Mouse (Mus musculus): Measurements from ENCODE around the gene Gm17949. TPM values are rescaled to one million over a fixed set of nuclear protein-coding genes. Genes with fewer than 3 reads are reported as not detected.

The Gm17949 gene
- total RNA-seq, 2 experiments from 2014 or later: 0.37 to 0.38 TPM

DNA sequence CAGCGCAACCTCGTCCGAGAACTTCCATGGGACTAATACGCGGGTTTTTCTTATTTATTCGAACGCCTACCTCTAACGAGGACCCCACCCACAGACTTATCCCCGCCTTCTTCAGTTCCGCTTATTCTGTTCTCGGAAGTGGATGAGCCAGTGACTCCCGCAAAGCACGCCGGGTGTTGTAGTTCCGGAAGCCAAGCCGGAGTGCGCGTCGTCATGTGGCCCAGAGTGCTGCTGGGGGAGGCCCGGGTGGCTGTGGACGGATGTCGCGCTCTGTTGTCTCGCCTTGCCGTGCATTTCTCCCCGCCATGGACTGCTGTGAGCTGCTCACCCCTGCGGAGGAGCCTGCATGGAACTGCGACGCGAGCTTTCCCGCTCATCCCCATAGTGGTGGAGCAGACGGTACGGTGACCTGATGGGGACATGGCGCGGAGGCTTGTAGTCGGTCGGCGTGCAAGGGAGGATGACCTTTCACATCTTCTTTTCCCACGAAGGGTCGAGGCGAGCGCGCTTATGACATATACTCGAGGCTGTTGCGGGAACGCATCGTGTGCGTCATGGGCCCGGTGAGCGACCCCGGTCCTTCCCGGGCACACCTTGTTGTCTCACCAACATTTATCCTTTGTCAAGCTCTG is 21.0 kb upstream of the Gm17949 start, which contains the start of gene Clpp:
Clpp (plus strand) TSS at position 191 of the 632 bp plus-strand sequence.
- peak; percentile 95 to 98 for DNase-seq (ENCODE audit: low spot score in 2 of 2)

DNA sequence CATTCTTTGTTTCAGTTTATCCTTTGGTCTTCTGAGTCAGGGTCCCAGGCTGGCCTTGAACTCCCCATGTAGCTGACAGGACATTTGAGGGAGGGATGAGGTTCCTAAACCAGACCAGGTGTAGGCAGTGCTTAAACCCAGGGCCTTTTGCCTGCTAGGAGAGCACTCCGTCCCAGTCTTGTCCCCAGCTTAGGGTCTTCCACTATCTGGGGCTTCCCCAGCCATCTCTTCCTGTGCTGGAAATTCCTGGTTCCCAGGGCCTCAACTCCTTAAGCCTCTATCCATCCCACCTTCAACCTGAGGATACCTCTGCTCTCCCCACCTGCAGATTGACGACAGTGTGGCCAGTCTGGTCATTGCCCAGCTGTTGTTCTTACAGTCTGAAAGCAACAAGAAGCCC is 20.3 kb upstream of the Gm17949 start:
- no peak for DNase-seq (ENCODE audit: low spot score in 2 of 2)

DNA sequence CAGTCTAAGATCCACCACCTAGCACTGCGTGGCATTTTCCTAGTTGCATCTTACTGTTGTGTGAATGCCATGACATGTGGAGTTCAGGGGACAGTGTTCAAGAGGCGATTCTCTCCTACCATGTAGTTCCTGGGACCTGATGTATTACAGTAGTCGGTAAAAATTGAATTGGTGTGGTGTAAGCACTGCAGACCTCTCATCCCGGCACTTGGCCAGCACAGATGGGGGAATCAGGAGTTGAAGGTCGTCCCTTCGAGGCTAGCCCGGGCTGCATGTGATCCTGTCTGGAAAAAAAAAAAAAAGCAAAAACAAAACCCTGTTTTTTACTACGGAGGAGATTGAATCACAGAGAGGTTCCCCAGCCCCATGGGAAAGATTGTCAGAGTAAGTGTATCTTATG is 16.2 kb upstream of the Gm17949 start:
- DNase-seq (ENCODE audit: low spot score in 2 of 2): no peak

DNA sequence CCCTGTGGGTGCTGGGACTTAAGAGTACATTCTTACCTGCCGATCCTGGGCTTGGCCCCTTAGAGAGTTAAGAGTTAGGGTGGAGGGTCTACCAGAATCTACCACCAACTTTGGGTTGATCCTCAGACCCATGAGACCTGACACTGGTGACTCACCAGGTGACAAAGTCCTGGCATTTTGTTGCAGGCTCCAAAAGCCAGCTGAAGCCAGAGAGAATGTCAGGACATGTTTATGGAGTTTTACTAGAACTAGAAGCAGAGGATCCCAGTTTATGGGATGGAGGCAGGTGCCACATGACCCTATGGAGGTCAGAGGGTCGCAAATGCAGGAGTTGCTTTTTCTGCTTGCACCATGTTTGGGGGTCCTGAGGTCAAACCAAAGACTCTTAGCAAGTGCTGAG is 14.8 kb upstream of the Gm17949 start:
- no peak for DNase-seq (ENCODE audit: low spot score in 2 of 2)

DNA sequence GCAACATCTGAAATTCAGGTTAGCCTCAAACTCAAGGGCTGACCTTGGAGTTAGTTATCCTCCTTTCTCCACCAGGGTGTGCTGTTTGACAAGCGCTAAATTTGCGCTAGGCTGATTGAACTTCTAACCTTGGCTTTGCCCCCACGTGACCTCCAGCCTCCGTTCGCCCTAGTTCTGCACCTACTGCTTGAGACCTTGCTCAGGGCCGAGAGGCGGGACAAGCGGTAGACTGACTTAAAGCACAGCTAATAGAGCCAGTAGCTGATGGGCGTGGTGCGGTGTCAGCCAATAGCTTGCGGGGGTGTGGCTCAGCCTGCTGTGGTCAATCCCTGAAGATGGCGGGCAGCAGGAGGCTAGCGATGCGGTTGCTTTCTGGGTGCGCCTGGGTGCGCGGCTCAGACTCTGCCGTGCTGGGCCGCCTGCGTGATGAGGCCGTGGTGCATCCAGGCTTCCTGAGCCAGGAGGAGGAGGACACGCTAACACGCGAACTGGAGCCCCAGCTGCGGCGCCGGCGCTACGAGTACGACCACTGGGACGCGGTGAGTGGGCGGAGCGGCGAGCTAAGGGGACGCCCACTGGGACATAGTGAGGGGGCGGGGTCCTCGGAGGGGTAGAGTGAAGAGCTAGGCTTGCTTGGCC is 14.1 kb upstream of the Gm17949 start, which contains the start of gene Alkbh7:
Alkbh7 (plus strand) TSS at position 311 of the 639 bp plus-strand sequence.
- DNase-seq (ENCODE audit: low spot score in 2 of 2): peak; percentile 90 to 96

DNA sequence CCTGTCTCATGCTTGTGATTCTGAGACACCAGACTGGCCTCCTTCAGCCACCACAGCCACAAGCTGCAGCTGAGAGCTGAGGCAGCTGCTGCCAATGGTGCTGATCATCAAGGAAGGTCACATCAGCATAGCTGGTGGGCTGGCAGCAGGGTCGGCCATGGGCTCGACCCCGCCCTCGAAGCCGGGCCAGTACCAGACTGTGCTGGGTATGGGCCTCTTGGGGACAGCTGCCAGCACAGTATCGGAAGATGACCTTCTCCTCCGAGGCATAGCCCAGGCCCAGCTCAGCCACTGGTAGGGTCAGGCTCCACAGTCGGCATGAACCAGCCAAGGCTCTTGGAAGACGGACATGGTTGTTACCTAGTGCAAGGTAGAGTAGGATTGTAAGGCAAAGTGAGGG is 11.9 kb upstream of the Gm17949 start:
- DNase-seq (ENCODE audit: low spot score in 2 of 2): no peak

DNA sequence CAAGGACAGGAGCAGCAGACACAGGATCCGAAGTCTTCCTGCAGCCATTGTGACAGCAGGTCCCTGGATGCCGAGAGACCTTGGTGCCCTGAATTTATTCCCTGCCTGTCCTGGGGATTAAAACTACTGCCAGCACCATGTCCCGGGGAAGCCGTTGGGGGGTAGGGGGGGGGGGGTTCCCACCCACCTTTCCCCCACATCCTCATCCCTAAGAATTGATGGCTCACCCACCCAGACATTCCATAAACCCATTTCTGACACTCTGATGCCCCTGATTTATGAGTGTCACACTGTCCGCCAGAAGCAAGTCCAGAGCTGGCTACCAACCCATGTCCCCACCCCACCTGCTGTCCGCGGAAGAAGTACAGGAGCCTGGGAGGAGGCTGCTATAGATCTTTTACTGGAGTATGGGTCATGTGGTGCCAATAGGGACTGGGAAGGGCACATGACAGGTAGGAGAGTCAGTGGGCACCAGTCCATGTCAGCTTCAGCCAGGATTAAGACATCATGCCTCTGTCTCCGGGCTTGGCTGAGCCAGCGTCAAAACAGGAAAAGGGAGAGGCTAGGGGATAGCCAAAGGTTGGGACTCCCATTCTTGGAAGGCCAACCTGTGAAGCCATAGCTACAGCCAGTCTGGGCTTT is 11.2 kb upstream of the Gm17949 start, which contains the start of gene Pspn:
Pspn (minus strand) TSS at position 51 of the 642 bp plus-strand sequence.
- no peak for DNase-seq (ENCODE audit: low spot score in 2 of 2)

DNA sequence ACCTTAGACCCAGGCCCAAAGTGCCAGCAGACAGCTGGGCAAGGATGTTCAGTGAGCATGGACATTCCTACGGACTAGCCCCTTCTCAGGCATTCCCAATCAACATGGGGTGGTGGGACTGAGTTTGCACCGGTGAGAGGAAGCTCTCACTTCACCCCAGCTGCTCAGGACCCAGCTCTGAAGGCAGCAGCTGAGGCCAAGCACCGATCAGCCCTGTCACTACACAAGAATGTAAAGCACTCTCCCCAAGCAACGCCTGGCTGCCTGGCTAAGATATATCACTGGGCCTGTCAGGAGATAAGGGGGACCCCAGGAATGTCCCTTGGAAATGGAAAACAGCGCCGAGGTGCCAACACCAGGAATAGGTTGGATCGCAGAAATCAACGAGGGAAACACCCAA is 10.0 kb upstream of the Gm17949 start:
- DNase-seq (ENCODE audit: low spot score in 2 of 2): no peak

DNA sequence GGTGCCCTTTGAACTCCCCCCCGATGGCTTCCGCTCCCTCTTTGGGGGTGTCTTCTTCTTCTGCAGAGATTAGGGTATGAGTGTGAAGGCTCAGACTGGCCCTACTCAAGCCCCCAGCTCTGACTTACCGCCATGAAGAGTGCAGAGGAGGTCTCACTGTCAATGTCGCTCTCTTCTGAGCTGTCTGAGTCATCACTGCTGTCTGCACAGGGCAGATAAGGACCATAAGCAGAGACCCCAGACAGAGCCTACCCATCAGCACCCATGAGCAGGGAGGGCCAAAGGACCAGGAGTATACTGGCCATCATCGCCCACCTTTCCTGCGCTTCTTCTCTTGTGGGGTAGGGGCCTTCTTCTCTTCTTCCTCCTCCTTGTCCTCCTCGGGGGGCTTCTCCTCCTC is 7.3 kb upstream of the Gm17949 start:
- DNase-seq (ENCODE audit: low spot score in 2 of 2): no peak

DNA sequence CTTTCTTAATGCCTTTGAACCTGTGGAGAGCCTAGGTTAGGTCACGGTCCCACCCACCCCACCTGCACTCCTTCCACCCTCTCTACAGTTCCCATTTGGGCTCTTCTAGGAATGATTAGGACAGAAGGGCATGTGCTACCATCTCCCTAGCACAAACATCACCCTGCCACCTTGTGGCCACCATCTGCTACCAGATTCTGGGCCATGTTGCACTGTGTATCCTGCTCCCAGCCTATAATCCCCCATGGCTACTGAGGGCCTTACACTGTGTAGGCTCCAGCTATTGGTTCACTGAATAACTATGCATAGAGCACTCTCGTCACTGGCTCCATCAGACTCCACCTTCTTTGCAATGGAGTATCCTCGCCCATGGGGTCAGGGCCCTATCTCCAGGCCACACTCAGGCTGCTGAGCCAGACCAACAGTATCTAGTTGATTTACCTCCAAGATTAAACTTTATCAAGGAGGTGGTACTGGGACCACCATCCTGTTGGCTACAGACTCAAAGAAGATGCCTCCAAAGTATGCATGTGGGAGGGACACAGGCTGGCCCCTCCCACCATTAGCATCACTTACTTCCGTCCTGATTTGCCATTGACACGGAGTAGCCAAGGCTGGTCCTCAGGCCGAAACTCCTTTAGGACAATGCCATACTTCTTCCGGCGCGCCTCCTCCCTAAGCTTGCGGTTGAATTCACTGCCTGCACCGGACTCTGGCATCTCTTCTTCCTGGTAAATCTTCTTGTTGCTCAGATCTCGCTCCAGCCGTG is 3.9 kb upstream of the Gm17949 start:
- DNase-seq (ENCODE audit: low spot score in 2 of 2): no peak

DNA sequence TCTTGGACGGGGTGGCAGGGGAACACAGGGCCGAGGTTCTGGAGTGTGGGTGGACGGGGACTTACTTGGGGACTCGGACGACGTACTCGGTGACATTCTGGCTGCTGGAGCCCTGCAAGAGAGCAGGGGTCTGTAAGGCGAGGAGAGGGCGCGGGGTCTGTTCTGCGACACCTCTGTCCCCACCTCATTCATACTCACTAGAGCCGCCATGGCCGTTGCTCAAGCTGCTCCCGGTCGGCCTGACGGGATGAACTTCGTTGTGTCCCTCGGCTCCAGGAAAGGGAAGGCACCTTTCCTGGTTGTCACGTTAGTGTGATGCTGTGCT is 396 bp upstream of the Gm17949 start:
- no peak for DNase-seq (ENCODE audit: low spot score in 2 of 2)

DNA sequence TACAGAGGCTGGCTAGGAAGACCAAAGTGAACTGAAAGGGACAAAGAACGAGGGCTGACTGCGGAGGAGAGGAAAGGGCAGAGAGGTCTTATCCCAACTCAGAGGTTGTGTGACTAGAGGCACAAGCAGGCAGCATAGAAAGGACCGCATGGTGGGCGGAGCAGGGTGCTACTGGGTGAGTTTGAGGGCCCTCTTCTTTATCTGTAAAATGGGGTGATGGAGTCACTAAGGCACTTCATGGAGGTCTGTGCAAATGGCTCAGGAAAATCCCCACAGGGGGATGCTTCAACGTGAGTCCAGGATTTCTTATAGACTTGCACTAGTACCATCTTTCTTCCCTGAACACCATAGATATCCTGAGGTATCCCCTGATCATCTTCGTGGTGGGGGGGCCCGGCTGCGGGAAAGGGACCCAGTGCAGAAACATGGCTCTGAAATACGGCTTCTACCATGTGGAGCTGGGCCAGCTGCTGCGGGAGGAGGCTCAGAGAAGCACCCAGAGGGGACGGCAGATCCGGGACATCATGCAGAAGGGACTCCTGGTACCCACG is 1.1 kb downstream of the Gm17949 start:
- DNase-seq (ENCODE audit: low spot score in 2 of 2): no peak

DNA sequence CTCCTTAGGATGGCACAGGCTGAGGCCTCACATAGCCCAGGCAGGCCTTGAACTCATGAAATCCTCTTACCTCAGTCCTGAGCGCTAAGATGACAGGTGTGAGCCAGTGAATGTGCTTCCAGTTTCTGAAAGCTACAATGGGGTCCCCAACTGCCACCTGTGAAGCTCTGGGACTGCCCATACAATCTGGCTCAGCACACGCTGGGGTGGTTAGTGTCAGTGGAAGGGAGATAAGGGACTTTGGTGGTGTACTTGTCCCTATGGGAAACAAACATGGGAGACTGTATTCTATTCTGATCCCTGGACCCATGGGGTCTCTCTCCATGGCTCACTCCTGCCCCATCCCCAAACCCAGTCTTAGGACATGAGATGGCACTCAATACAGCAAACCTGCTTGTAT is 8.4 kb downstream of the Gm17949 start:
- no peak for DNase-seq (ENCODE audit: low spot score in 2 of 2)

DNA sequence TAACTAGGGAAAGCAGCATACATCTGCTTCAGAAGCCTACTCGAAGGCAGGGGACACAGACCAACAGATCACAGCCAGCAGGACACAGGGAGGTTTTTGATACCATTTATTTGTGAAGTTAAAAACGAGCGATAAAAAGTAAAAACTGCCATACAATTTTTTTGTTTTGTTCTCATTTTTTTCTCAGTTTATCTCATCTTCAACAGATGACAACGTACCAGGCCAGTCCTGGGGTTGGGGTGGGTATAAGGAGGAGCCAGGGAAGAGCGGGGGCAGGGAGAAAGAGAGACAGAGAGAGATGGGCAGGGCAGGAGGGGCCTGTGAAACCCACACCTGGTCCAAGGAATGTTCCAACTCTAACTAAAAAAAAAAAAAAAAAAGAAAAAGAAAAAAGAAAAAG is 9.7 kb downstream of the Gm17949 start:
- DNase-seq (ENCODE audit: low spot score in 2 of 2): no peak

DNA sequence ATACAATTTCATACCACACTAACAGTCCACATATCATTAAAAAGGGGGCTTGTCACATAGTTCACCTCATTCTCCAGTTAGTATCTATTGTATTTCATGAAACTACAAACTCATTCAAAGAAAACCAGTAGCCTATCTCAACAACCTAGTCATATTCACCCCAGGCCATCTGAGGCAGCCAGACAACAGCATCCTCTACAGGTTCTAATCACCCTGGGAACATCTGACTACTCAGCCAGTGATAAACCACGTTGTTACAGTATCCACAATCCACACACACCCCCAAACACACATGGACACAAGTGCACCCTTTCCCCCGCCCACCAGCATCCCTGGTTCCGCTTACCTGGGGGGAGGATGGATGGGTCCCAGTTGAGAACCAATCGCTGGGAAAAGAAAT is 16.2 kb downstream of the Gm17949 start:
- no peak for DNase-seq (ENCODE audit: low spot score in 2 of 2)

DNA sequence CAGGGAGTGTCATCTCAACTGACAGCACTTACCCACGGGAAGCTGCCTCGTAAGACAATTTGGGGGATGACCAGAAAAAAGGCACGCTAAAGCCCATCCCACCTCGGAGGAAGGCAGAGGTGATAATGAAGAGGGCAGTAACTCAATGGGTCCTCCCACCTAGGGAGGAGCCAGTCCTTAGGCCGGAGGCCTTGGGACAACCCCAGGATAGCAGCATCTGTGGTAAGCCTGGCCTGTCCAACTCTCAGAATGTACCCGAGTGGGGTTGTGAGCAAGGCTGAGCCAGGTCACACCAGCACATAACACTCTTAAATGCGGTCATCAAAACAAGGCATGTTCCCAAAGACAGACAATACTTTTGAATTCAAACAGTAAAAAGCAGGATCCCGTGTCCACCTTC is 18.4 kb downstream of the Gm17949 start:
- DNase-seq (ENCODE audit: low spot score in 2 of 2): no peak

DNA sequence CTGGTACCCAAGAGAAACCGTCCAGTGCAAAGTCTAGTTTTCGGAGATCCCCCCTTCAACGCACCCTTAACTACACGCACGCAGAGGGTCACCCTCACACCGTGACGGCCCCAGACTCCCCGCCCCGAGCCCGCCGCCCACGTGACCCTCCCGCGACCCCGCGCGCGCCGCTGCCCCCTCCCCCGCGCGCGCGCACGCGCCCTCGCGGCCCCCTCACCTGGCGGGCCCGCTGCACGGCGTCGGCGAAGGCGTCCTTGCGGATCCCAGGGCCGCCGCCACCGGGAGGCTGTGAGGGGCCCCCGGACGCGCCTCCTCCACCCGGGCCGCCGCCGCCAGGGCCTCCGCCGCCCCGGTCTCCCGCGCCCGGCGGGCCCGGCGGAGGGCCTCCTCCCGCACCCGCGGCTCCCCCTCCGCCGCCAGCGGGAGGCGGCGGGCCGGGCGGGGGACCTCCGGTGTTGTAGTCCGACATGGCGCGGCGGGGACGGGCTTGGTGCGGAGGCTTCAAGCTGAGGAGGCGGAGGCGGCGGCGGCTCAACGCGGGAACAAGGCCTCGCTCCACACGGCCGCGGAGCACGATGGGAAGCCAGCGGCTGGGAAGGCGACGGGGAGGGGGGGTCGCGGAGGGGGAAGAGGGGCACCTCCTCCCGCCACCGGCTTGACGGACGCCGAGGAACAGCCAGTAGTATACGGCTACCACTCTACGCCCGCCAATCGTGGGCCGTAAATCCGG is 19.8 kb downstream of the Gm17949 start, which contains the start of gene Khsrp:
Khsrp (minus strand) TSS at position 592 of the 730 bp plus-strand sequence.
- no peak for DNase-seq (ENCODE audit: low spot score in 2 of 2)

DNA sequence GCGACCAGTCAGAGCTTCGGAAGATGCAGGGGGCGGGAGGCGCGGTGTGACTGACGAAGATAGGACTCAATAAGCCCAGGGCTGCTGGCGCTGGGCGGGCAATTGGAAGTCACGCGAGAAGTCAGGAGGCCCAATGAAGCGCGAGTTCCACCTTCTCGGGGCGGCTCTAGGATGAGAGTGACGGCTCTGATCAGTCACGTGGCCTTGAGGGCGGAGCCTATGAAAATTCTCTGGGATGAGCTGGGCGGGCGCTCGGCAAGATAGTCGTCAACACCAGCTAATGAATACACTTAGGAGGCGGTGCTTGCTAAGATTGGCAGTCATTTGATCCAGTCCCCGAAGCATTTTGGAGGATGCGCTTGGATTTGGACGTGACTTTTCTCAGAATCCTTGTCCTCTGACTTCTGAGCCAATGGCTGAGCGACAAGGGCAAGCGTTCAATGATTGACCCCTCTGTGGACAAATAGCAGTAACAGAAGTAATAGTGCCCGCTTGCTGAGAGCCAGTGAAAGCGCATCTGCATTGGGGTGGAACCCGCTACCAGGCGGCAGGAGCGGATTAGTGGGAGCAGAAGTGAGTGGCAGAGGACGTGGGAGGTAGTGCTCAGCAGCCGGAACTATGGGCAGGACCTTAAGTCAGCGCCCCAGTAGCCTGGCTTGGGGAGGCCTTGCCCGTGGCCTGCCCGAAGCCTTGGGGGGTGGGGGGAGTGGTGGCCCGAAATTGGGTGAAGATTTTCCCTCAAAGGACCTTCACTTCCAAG is 20.6 kb downstream of the Gm17949 start:
- DNase-seq (ENCODE audit: low spot score in 2 of 2): peak; percentile 100

DNA sequence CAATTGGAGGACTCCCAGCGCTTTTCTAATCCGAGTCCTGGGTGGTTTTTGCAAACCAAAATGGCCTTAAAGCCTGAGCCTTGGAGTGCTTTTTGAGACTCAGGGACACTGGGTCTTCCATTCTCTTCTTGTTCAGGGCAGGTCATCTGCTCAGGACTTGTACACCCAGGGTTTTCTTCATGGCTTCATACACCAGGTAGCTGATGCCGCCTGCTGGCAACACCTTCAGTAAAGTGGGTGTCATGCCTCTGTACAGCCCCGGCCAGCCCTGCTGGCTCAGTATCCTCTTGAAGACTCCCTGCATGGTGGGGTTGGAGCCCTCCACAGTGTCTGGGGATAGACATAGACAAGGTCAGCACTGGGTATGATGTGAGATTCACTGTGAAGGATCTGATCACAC is 21.6 kb downstream of the Gm17949 start:
- no peak for DNase-seq (ENCODE audit: low spot score in 2 of 2)

DNA sequence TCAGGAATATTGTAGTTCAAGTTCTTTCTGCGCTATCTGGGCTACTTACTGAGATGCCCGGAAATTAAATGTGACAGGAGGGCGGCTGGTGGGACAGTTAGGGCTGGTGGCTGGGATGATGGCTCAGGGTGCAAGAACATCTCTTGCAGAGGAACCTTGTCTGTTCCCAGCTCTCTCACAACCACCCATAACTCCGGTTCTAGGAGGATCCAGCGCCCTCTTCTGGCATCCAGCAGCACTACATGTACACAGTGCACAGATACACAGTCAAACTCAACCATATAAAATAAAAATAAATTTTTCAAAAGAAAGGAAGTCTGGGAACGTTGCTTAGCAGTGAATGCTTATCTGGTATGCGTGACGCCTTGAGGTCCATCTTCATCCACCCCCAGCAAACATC is 27.7 kb downstream of the Gm17949 start:
- no peak for DNase-seq (ENCODE audit: low spot score in 2 of 2)

All from layer of hippocampus, adult 18-20 months (tissue).